Mouse (Mus musculus) heart, embryonic 11.5 days (tissue): ENCODE results near the gene Ap5m1. TPM values are rescaled to one million over a fixed set of nuclear protein-coding genes. Genes with fewer than 3 reads are reported as not detected.
A peak's percentile ranks its signal among the peaks of the same experiment; 100 is the strongest.

Experiments
- ATAC-seq: fragments of 200-750 bp; cut with Nextera tagmentation; replicated peaks from 2 replicates; pipeline ENCODE4 v1.8.0; 2017; ENCODE audit warnings: moderate library complexity; ENCODE audit not compliant: insufficient number of reproducible peaks, low FRiP score, low TSS enrichment
- H3K27ac ChIP-seq: fragments of 300-500 bp; sonication (generic); 2 replicates; pipeline ENCODE4 v1.5.1; 2014; ENCODE audit warnings: mild to moderate bottlenecking, low read depth, low read length
- H3K27me3 ChIP-seq: fragments of 300-500 bp; sonication (generic); 2 replicates; pipeline ENCODE4 v1.6.1; 2014; ENCODE audit warnings: mild to moderate bottlenecking, low read length, mixed read lengths; ENCODE audit not compliant: control insufficient read depth, insufficient read depth
- H3K36me3 ChIP-seq: fragments of 300-500 bp; sonication (generic); 2 replicates; pipeline ENCODE4 v1.6.1; 2014; ENCODE audit warnings: mild to moderate bottlenecking, low read length, moderate library complexity, mixed read lengths; ENCODE audit not compliant: control insufficient read depth, insufficient read depth
- H3K4me1 ChIP-seq: fragments of 300-500 bp; sonication (generic); 2 replicates; pipeline ENCODE4 v1.6.1; 2014; ENCODE audit warnings: low read length; ENCODE audit not compliant: control insufficient read depth, insufficient read depth
- H3K4me2 ChIP-seq: fragments of 300-500 bp; sonication (generic); 2 replicates; pipeline ENCODE4 v1.6.1; 2014; ENCODE audit warnings: mild to moderate bottlenecking, moderate library complexity
- H3K4me3 ChIP-seq: fragments of 300-500 bp; sonication (generic); 2 replicates; pipeline ENCODE4 v1.5.1; 2014; ENCODE audit warnings: low read depth, low read length
- H3K9ac ChIP-seq: fragments of 300-500 bp; sonication (generic); 2 replicates; pipeline ENCODE4 v1.6.1; 2014; ENCODE audit warnings: mild to moderate bottlenecking, low read depth, low read length, moderate library complexity
- H3K9me3 ChIP-seq: fragments of 300-500 bp; sonication (generic); replicated peaks from 2 replicates; pipeline ENCODE4 v1.6.1; 2016; ENCODE audit warnings: low read length; ENCODE audit not compliant: control insufficient read depth
- WGBS: fragments of 180-500 bp; shearing (Covaris S2); extraction: QIAGEN DNeasy Blood & Tissue Kit; methylation state at CpG from one replicate; pipeline ENCODE4 v1.1.7; 2014; ENCODE audit not compliant: insufficient replicate concordance; 5-methylcytosine and 5-hydroxymethylcytosine counted together
- polyA plus RNA-seq: library from polyadenylated mRNA; unstranded; fragments of >200 nt; fragmentation: Nextera tagmentation; extraction: Ambion mirVana; gene quantifications from 2 replicates; pipeline ENCODE4 v1.2.1, GENCODE M21; 2014

The Ap5m1 gene
- polyA plus RNA-seq, 1 experiment from 2014 or later, result 23.6 TPM

DNA sequence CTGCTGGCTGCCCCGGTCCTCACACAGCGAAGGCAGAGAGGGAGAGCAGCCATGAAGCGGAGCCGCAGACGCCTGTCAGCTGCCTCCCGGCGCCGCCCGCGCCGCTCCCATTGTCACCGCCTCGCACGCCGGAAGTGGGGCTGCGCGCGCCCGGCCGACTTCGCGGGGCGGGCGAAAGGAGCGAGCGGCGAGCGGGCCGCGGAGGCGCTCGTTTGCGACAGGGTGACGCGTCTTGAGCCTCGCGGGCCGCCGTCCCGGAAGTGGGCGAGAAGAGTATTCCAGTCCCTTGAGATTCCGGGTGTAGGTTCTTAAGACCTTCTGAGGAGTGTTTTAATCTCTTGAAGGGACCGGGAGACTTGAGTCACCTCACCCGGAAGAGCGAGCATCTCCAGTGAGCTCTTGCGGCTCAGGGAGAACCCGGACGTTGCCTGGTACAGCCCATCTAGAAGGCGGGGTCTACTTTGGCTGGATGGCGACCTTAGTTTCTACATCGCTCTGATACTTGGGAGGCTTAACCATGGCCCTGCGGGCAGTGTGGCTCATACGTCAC lies 452 bp downstream of the Ap5m1 start, which contains the start of gene Exoc5:
Gene Exoc5 (minus strand): TSS at position 380 of the 550 bp plus-strand sequence.
- peak within 1 kb of the TSS; percentile 99 for H3K9ac ChIP-seq
- no peaks in the 10 kb centered on the region for H3K36me3 ChIP-seq
- H3K27ac ChIP-seq, result peak within 1 kb of the TSS; percentile 99
- ATAC-seq, result peak; percentile 93
- no peaks in the 10 kb centered on the region for H3K27me3 ChIP-seq
- H3K9me3 ChIP-seq, result no peaks in the 10 kb centered on the region
- H3K4me2 ChIP-seq, result peak within 1 kb of the TSS; percentile 70
- under 1% methylated on average over 52 of the region's 53 CpGs for WGBS
- peak within 1 kb of the TSS; percentile 92 for H3K4me3 ChIP-seq
- H3K4me1 ChIP-seq, result peaks cover 9% of the 10 kb centered on the region

DNA sequence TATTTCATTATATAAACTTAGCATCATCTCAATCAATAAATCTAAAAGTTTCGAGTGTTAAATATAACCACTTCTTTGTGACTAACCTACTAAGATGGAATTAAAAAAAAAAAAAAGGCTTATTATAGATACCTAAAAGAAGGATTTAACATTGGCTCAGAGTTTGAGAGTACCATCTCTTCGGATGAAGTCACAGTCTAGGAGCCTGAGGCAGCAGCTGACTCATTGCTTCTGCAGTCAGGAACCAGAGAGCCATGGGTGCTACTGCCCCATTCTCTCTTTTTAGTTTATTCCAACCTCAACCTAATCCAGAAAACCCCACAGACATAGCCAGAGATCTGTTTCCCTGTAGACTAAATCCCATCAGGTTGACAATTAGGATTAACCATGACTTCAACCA lies 6.9 kb downstream of the Ap5m1 start:
- no peaks in the 10 kb centered on the region for H3K9me3 ChIP-seq
- H3K4me1 ChIP-seq, result peaks cover under 1% of the 10 kb centered on the region; the same call in 1 of the 2 replicates
- WGBS, result 91% methylated on average over 2 of the region's 2 CpGs
- H3K36me3 ChIP-seq, result no peaks in the 10 kb centered on the region; the same call in 1 of the 2 replicates
- no peak for ATAC-seq
- no peak overlapping the region for H3K27ac ChIP-seq
- no peak overlapping the region for H3K4me3 ChIP-seq
- H3K4me2 ChIP-seq, result no peak overlapping the region
- H3K9ac ChIP-seq, result no peak overlapping the region
- H3K27me3 ChIP-seq, result no peaks in the 10 kb centered on the region

DNA sequence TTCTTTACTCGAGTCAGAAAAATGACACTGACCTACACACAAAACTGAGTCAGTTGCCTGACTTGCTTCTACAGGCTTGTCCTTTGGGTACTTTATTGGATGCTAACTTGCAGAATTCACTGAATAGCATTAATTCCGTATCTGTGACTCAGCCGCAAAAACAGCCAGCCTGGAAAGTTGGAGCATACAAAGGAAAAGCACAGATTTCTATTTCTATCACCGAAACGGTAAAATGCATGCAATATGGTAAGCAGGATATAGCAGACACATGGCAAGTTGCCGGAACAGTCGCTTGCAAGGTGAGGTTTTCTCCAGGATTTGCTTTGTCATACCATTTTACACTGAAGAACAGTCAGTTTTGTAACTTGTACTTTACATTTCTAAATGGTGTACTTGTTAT lies 8.0 kb downstream of the Ap5m1 start:
- H3K36me3 ChIP-seq, result no peaks in the 10 kb centered on the region; the same call in 1 of the 2 replicates
- WGBS, result 93% methylated on average over 7 of the region's 7 CpGs
- no peak overlapping the region for H3K4me2 ChIP-seq
- ATAC-seq, result no peak
- H3K9ac ChIP-seq, result no peak overlapping the region
- no peaks in the 10 kb centered on the region for H3K9me3 ChIP-seq
- H3K27ac ChIP-seq, result no peak overlapping the region
- no peaks in the 10 kb centered on the region for H3K27me3 ChIP-seq
- no peak overlapping the region for H3K4me3 ChIP-seq
- H3K4me1 ChIP-seq, result no peaks in the 10 kb centered on the region

DNA sequence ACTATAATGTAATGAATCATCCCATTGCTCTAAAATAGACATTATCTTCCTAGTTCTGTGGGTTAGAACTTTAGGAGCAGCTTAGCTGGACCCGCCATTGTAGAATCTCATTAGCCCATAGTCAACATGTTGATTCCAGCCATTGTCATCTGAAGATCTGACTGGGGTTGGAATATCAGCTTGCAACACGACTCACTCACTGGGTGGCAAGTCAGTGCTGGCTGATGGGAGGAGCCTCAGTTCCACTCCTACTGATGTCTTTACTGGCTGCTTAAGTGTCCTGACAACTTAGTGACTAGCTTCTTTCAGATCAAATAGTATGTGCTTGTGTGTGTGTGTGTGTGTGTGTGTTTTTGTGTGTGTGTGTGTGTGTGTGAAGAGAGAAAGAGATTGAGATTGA lies 8.5 kb downstream of the Ap5m1 start:
- Histone ChIP-seq H3K9ac (no peak overlapping the region), H3K36me3 (no peaks in the 10 kb centered on the region; the same call in 1 of the 2 replicates), H3K27ac (no peak overlapping the region), H3K4me1 (no peaks in the 10 kb centered on the region), H3K4me3 (no peak overlapping the region), H3K4me2 (no peak overlapping the region), H3K27me3 (no peaks in the 10 kb centered on the region), H3K9me3 (no peaks in the 10 kb centered on the region)
- 55% methylated on average over 2 of the region's 2 CpGs for WGBS
- ATAC-seq, result no peak

DNA sequence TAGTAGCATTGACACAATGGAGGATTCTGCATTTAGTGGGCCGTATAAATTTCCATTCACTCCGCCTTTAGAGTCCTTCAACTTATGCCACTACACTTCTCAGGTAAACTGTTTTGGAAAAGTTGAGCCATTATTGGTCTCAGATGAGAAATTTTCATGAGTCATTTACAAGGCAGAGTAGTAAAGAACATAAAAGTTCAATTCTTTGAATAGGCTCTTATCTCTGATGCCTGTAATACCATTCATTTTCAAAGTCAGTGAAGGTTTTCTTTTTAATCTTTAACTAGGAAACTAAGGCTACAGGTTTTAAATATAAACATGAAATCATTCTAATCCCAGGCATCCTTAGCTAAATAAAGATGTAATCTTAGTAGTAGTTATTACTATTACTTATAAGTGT lies 12.9 kb downstream of the Ap5m1 start:
- WGBS, result 92% methylated on average over 2 of the region's 2 CpGs
- H3K9ac ChIP-seq, result no peak overlapping the region
- no peaks in the 10 kb centered on the region for H3K4me1 ChIP-seq
- H3K36me3 ChIP-seq, result no peaks in the 10 kb centered on the region; the same call in 1 of the 2 replicates
- no peaks in the 10 kb centered on the region for H3K27me3 ChIP-seq
- H3K27ac ChIP-seq, result no peak overlapping the region
- no peak overlapping the region for H3K4me3 ChIP-seq
- ATAC-seq, result no peak
- no peaks in the 10 kb centered on the region for H3K9me3 ChIP-seq
- H3K4me2 ChIP-seq, result no peak overlapping the region

DNA sequence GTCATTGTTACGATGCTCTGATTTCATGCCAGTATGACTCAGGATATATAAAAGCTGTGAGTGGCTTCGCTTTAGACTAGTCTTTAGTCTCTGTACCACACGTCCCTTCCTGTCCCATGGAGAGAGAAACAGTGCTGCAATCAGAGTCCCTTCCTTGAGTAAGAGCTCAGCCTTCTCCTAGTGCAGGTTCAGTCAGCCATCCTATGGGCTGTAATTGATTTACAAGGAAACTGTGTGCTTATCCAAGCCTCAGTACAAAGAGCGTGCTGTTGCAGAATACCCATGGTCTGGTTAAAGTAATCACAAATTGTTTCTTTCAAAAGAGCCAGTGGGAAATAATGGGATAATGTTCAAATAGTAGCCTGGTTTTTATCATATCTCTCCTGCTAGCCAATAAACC lies 20.6 kb downstream of the Ap5m1 start:
- no peaks in the 10 kb centered on the region for H3K9me3 ChIP-seq
- H3K4me2 ChIP-seq, result no peak overlapping the region
- WGBS, result 85% methylated on average over 4 of the region's 4 CpGs
- no peak overlapping the region for H3K27ac ChIP-seq
- no peaks in the 10 kb centered on the region for H3K4me1 ChIP-seq
- H3K9ac ChIP-seq, result no peak overlapping the region
- no peak overlapping the region for H3K4me3 ChIP-seq
- no peak for ATAC-seq
- no peaks in the 10 kb centered on the region for H3K27me3 ChIP-seq
- H3K36me3 ChIP-seq, result no peaks in the 10 kb centered on the region

DNA sequence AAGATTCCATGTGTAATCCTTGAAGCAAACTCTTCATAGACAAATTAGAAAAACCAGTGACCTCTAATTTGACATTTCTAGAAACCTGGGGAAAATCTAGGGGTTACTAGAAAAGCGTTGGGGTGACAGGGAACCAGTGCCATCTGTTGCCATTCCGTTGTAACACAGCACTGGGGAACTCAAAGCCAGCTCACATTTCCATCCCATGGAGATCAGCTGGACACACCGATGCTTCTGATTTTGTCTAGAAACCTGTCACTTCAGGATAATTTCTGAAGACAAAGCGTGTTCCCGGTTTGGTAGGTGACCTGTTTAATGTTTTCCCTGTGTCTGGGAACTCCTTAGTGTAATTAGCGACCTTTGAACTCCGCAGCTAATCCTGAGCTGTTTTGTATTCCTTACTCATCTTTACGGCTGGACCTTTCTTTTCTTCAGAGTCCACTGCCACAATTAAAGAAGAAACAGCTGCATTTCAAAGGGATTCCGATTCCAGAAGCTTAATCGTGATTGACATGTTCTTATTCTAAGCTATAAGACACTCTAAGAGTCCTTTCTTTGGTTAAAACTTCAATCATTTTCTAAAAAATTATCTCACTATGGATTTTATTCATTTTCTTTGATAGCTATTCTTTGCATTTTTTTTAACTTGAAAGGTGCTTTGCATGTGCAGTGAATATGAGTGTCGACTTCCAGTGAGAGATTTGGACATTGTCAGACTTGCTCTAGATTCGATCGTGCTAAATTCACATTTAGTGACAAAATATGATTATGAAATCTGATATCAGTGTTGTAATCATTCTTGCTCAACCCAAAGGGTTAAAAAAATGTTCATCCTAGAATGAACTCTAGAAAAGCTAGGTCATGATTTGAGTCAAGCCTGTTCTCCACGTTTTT lies 22.5 kb downstream of the Ap5m1 start:
- H3K9ac ChIP-seq, result no peak overlapping the region
- WGBS, result 80% methylated on average over 14 of the region's 14 CpGs
- no peaks in the 10 kb centered on the region for H3K4me1 ChIP-seq
- no peaks in the 10 kb centered on the region for H3K36me3 ChIP-seq
- no peak overlapping the region for H3K4me3 ChIP-seq
- no peaks in the 10 kb centered on the region for H3K9me3 ChIP-seq
- ATAC-seq, result no peak
- H3K4me2 ChIP-seq, result no peak overlapping the region
- no peak overlapping the region for H3K27ac ChIP-seq
- H3K27me3 ChIP-seq, result no peaks in the 10 kb centered on the region

DNA sequence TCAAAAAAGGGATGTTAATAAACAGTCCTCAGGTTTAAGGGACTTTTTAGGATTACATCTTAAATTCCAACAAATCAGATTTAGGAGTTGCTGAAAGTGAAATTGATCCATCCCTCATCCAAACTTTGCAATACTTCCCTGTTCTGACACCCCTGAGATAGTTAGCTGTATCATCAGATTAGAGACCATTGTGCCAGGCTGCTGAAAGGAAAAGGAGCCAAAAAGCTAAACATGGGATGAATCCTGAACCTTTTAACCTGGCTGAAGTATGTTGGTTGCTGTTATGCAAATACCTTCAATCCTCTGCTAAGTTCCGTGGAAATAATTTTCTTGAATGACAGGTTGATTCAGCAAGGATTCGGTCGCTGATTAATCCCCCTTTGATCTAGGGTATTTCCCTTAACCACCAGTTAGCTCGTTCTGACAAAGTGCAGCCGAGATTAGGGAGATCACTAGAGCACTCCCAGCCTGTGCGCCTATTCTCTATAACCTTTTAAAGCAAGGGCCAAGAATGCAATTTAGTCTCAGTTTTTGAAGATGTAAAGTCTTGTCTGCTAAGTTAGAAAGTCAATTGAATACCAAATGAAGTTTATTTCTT lies 23.7 kb downstream of the Ap5m1 start:
- H3K4me2 ChIP-seq, result no peak overlapping the region
- WGBS, result 31% methylated on average over 6 of the region's 6 CpGs
- no peak overlapping the region for H3K27ac ChIP-seq
- H3K4me3 ChIP-seq, result no peak overlapping the region
- H3K9ac ChIP-seq, result no peak overlapping the region
- no peak for ATAC-seq
- no peaks in the 10 kb centered on the region for H3K27me3 ChIP-seq
- no peaks in the 10 kb centered on the region for H3K36me3 ChIP-seq
- no peaks in the 10 kb centered on the region for H3K9me3 ChIP-seq
- H3K4me1 ChIP-seq, result no peaks in the 10 kb centered on the region
